Mouse (Mus musculus) testis, adult 2 months (tissue): Measurements from ENCODE around the gene Nid1.

ENCODE experiments used
- CTCF ChIP-seq: fragments of 200-500 bp; IDR thresholded peaks from 2 replicates; pipeline ENCODE4 v1.5.1; 2012; ENCODE audit warnings: low read depth, mild to moderate bottlenecking, inconsistent platforms, low read length, moderate library complexity; ENCODE audit not compliant: control insufficient read depth, insufficient read depth, insufficient replicate concordance
- POLR2A ChIP-seq: fragments of 200-500 bp; IDR thresholded peaks from 2 replicates; pipeline ENCODE4 v1.6.1; 2012; ENCODE audit warnings: low read depth, mild to moderate bottlenecking, inconsistent platforms, low read length, moderate library complexity; ENCODE audit not compliant: control insufficient read depth

DNA sequence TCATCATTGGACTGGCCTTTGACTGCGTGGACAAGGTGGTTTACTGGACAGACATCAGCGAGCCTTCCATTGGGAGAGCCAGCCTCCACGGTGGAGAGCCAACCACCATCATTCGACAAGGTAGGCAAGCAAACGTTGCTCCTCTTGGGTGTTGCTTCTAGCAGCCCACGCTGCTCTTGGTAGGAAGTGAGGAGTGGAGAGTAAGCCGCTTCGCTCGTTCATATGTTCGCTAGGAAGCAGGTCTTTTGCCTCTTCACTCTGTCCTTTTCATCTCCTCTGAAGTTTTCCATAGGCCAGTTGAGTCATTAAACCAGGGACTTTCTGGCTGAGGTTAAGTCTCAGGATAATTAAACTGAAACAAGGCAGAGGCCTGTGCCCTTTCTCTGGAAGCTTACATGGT, 65.1 kb downstream of the Nid1 start:
- TF ChIP-seq CTCF, result no peak
- TF ChIP-seq POLR2A, result no peak
